14 mouse cellular contexts compared by ENCODE assay signal in the genomic region with DNA sequence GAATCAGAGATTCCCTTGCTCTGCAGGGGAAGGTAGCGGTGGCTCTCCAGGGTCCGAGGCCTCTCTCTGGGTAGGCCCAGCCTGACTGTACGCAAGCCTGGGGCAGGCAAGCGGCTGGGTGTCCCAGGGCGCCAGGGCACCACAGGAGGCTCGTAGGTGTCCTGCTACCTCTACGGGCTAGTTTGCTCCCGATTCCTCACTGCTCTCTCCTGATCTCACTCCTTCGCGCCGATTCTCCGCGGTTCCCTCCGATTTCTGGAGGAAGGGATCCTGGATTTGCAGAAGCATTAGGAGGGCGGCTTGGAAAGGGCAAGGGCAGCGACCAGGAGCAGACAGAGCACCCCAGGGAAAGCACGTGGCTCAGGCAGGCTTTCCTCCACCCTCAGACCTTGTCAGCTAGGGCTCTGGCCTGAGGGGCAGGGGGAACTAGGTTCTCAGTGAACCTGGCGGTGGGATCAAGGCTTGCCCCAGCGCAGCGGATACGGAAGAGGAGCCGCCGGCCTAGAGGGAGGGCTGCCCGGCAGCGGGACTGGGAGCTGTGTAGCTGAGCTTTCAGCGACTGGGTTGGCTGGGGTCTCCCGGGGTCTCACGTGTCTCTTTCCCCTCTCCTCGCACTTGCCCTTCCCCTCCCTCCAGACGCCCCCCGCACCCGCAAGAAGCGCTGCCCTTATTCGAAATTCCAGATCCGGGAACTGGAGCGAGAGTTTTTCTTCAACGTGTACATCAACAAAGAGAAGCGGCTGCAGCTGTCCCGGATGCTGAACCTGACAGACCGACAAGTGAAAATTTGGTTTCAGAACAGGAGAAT. TPM values are rescaled to one million over a fixed set of nuclear protein-coding genes. Genes with fewer than 3 reads are reported as not detected.
DNase-seq lines count a peak whose midpoint lies in the region; ATAC-seq and TF ChIP-seq lines count a peak whose summit lies in the region.
"Had no signal": no experiment of that assay in that cellular context is flagged by ENCODE, and none has a peak within 500 bp of the region (broad histone marks: within the 10 kb centered on the region; RNA-seq: fewer than 3 reads in every experiment).

No protein-coding gene starts in this region.

- H3K4me2 ChIP-seq in hindbrain, embryonic 14.5 days (replicated peaks): no peak overlapping the region
- peak overlapping the region; percentile 61 for H3K4me2 ChIP-seq in CH12.LX (ENCODE audit: insufficient read depth, low read depth, poor library complexity, severe bottlenecking)
- peak overlapping the region; percentile 43 for H3K4me2 ChIP-seq in limb, embryonic 15.5 days
- H3K4me2 ChIP-seq: lung, embryonic 14.5 days; midbrain, embryonic 13.5 days had no signal

- H3K79me2 ChIP-seq in CH12.LX (replicated peaks; ENCODE audit: control insufficient read depth, extremely low read depth, insufficient read depth, poor library complexity, severe bottlenecking): no peaks in the 10 kb centered on the region

- no peak for TF ChIP-seq POLR2A in CH12.LX (IDR thresholded peaks at IDR 0.05; ENCODE audit: low read depth, low read length)

- H3K9ac ChIP-seq in hindbrain, embryonic 14.5 days: no peak overlapping the region
- no peak overlapping the region for H3K9ac ChIP-seq in CH12.LX (ENCODE audit: insufficient read depth, low read depth)
- 0 out of 2 replicates have a peak overlapping the region, but pooled peaks have one; percentile 11 for H3K9ac ChIP-seq in limb, embryonic 15.5 days
- H3K9ac ChIP-seq: lung, embryonic 14.5 days; midbrain, embryonic 13.5 days had no signal

- no peak for TF ChIP-seq CTCF in CH12.LX (conservative IDR thresholded peaks at IDR 0.05 in 1 of 2, IDR thresholded peaks at IDR 0.05 in 1 of 2; ENCODE audit: low read depth in 2 of 2, low read length in 2 of 2)

- no peak for ATAC-seq in hindbrain, embryonic 14.5 days (ENCODE audit: low FRiP score)
- no peak for ATAC-seq in limb, embryonic 15.5 days (ENCODE audit: insufficient number of reproducible peaks, low FRiP score, low TSS enrichment, low read depth)
- ATAC-seq: midbrain, embryonic 13.5 days had no signal

- H3K27ac ChIP-seq in hindbrain, embryonic 10.5 days: no peak overlapping the region
- H3K27ac ChIP-seq in hindbrain, embryonic 14.5 days: no peak overlapping the region
- no peak overlapping the region for H3K27ac ChIP-seq in CH12.LX (ENCODE audit: insufficient read depth, low read depth)
- peak overlapping the region; percentile 22 for H3K27ac ChIP-seq in limb, embryonic 15.5 days
- H3K27ac ChIP-seq: midbrain, embryonic 13.5 days had no signal

- TF ChIP-seq RAD21 in CH12.LX (IDR thresholded peaks at IDR 0.05; ENCODE audit: low read depth, low read length): no peak

- dilution Hi-C loops in CH12.LX (cut with MboI; ENCODE audit: extremely low pct_ligation_motif_present, extremely low pct_unique_long_range_greater_than_20kb, low sequenced_read_pairs): no loop called here

- H3K27me3 ChIP-seq in hindbrain, embryonic 10.5 days (ENCODE audit: insufficient read depth, poor library complexity, severe bottlenecking): peaks cover 100% of the 10 kb centered on the region
- peaks cover 100% of the 10 kb centered on the region for H3K27me3 ChIP-seq in hindbrain, embryonic 14.5 days (ENCODE audit: control insufficient read depth, insufficient read depth, low read length)
- H3K27me3 ChIP-seq in CH12.LX (replicated peaks): peaks cover 96% of the 10 kb centered on the region
- peaks cover 85% of the 10 kb centered on the region for H3K27me3 ChIP-seq in limb, embryonic 15.5 days

- no peak overlapping the region for H3K4me3 ChIP-seq in hindbrain, embryonic 10.5 days
- no peak overlapping the region for H3K4me3 ChIP-seq in hindbrain, embryonic 14.5 days (replicated peaks; ENCODE audit: low read length)
- H3K4me3 ChIP-seq in CH12.LX (replicated peaks in 1 of 3; ENCODE audit: low read depth in 2 of 3, low read length in 2 of 3, poor library complexity in 1 of 3): no peak overlapping the region
- H3K4me3 ChIP-seq in limb, embryonic 15.5 days: peak overlapping the region; percentile 45
- H3K4me3 ChIP-seq: midbrain, embryonic 13.5 days had no signal

- H3K9me3 ChIP-seq in hindbrain, embryonic 10.5 days: no peaks in the 10 kb centered on the region
- no peaks in the 10 kb centered on the region for H3K9me3 ChIP-seq in hindbrain, embryonic 14.5 days (ENCODE audit: control insufficient read depth, low read length)
- H3K9me3 ChIP-seq in CH12.LX (replicated peaks; ENCODE audit: low read length): peaks cover 6% of the 10 kb centered on the region
- H3K9me3 ChIP-seq in limb, embryonic 15.5 days: no peaks in the 10 kb centered on the region
- H3K9me3 ChIP-seq: midbrain, embryonic 13.5 days had no signal

- TF ChIP-seq EP300 in CH12.LX (IDR thresholded peaks at IDR 0.05; ENCODE audit: low read length): no peak

- H3K36me3 ChIP-seq in hindbrain, embryonic 10.5 days: no peaks in the 10 kb centered on the region
- no peaks in the 10 kb centered on the region for H3K36me3 ChIP-seq in hindbrain, embryonic 14.5 days (replicated peaks; ENCODE audit: control insufficient read depth, insufficient read depth)
- no peaks in the 10 kb centered on the region for H3K36me3 ChIP-seq in CH12.LX (replicated peaks in 1 of 2; ENCODE audit: control insufficient read depth in 1 of 2, insufficient read depth in 1 of 2, low read length in 1 of 2)
- H3K36me3 ChIP-seq in limb, embryonic 15.5 days: no peaks in the 10 kb centered on the region
- H3K36me3 ChIP-seq: midbrain, embryonic 13.5 days had no signal

- DNase-seq in hindbrain, embryonic 10.5 days (ENCODE audit: low spot score): peak; percentile 75
- DNase-seq in hindbrain, embryonic 14.5 days (ENCODE audit: low spot score): no peak
- no peak for DNase-seq in CH12.LX (ENCODE audit: extremely low read depth)
- peak; percentile 80 for DNase-seq in ZHBTc4 (ENCODE audit: low read depth, low spot score)
- DNase-seq in embryo, embryonic 10.5 days (ENCODE audit: low spot score): no peak
- no peak for DNase-seq in cerebellum, postnatal 4 days (ENCODE audit: low spot score in 2 of 2)
- no peak for DNase-seq in thymus, postnatal 0 days (ENCODE audit: low spot score)
- DNase-seq: heart, postnatal 36 days; lung, embryonic 14.5 days; thymus, postnatal 4 days had no signal

- WGBS in hindbrain, embryonic 10.5 days: under 1% methylated on average over 40 of the region's 40 CpGs
- under 1% methylated on average over 40 of the region's 40 CpGs for WGBS in hindbrain, embryonic 14.5 days
- WGBS in limb, embryonic 15.5 days: 2% methylated on average over 40 of the region's 40 CpGs

- H3K4me1 ChIP-seq in hindbrain, embryonic 10.5 days (replicated peaks): no peaks in the 10 kb centered on the region; the same call in 1 of the 2 replicates
- H3K4me1 ChIP-seq in hindbrain, embryonic 14.5 days (replicated peaks; ENCODE audit: control insufficient read depth, insufficient read depth, low read length): no peaks in the 10 kb centered on the region
- peaks cover 0 to 12% of the 10 kb centered on the region in 2 experiments; a peak in 3 of 4 replicates for H3K4me1 ChIP-seq in CH12.LX (ENCODE audit: control insufficient read depth in 1 of 2, insufficient read depth in 2 of 2)
- H3K4me1 ChIP-seq in limb, embryonic 15.5 days: peaks cover 28% of the 10 kb centered on the region
- H3K4me1 ChIP-seq: midbrain, embryonic 13.5 days had no signal

- in situ Hi-C loops in CH12.LX (cut with MboI; ENCODE audit: low pct_ligation_motif_present, low pct_unique_long_range_greater_than_20kb, low sequenced_read_pairs): no loop called here

RNA-seq across cellular contexts. Expression of a gene that starts 1.8 kb away (rescaled TPM):
- polyA plus RNA-seq in hindbrain, embryonic 10.5 days (2016; fragmentation: Nextera tagmentation; extraction: Ambion mirVana): not detected in 2 replicates
- not detected in 2 replicates for polyA plus RNA-seq in hindbrain, embryonic 14.5 days (2014; fragmentation: Nextera tagmentation; extraction: Ambion mirVana)
- total RNA-seq in CH12.LX (2012; rRNA removed) (not detected in 2 replicates), CH12.LX (2014; rRNA removed) (not detected in 2 replicates)
- polyA plus RNA-seq in CH12.LX (2012; ENCODE audit: insufficient read length, low read depth): not detected in 2 replicates
- 1.5 and 1.7 TPM in 2 replicates for polyA plus RNA-seq in limb, embryonic 15.5 days (2015; fragmentation: Nextera tagmentation; extraction: Ambion mirVana)
- 0.09 TPM in 1 of 2 replicates, not detected in the other for polyA plus RNA-seq in thymus, postnatal 0 days (2015; fragmentation: Nextera tagmentation; extraction: Ambion mirVana)
- total RNA-seq: heart, postnatal 36 days; left cerebral cortex, postnatal 10 days; MEL had no signal
- polyA plus RNA-seq: lung, embryonic 14.5 days; midbrain, embryonic 13.5 days had no signal

RNA-seq across cellular contexts. Expression of a gene that starts 10.6 kb away (rescaled TPM):
- polyA plus RNA-seq in hindbrain, embryonic 10.5 days (2016; fragmentation: Nextera tagmentation; extraction: Ambion mirVana): not detected in 2 replicates
- polyA plus RNA-seq in hindbrain, embryonic 14.5 days (2014; fragmentation: Nextera tagmentation; extraction: Ambion mirVana): not detected in 2 replicates
- total RNA-seq in CH12.LX (2012; rRNA removed) (not detected in 2 replicates), CH12.LX (2014; rRNA removed) (not detected in 2 replicates)
- polyA plus RNA-seq in CH12.LX (2012; ENCODE audit: insufficient read length, low read depth): 0.11 and 0.12 TPM in 2 replicates
- 5.6 and 6.0 TPM in 2 replicates for polyA plus RNA-seq in limb, embryonic 15.5 days (2015; fragmentation: Nextera tagmentation; extraction: Ambion mirVana)
- not detected in 2 replicates for polyA plus RNA-seq in thymus, postnatal 0 days (2015; fragmentation: Nextera tagmentation; extraction: Ambion mirVana)
- total RNA-seq: heart, postnatal 36 days; left cerebral cortex, postnatal 10 days had no signal
- polyA plus RNA-seq: lung, embryonic 14.5 days; midbrain, embryonic 13.5 days had no signal

RNA-seq across cellular contexts. Expression of a gene that starts 11.2 kb away (rescaled TPM):
- 0.37 and 10.8 TPM in 2 replicates for polyA plus RNA-seq in hindbrain, embryonic 10.5 days (2016; fragmentation: Nextera tagmentation; extraction: Ambion mirVana)
- 25.0 and 32.2 TPM in 2 replicates for polyA plus RNA-seq in hindbrain, embryonic 14.5 days (2014; fragmentation: Nextera tagmentation; extraction: Ambion mirVana)
- total RNA-seq in CH12.LX (2012; rRNA removed): not detected in 2 replicates
- total RNA-seq in CH12.LX (2014; rRNA removed): 0.15 TPM in 1 of 2 replicates, not detected in the other
- 0.16 and 0.22 TPM in 2 replicates for polyA plus RNA-seq in CH12.LX (2012; ENCODE audit: insufficient read length, low read depth)
- 2.3 TPM in 2 replicates for polyA plus RNA-seq in limb, embryonic 15.5 days (2015; fragmentation: Nextera tagmentation; extraction: Ambion mirVana)
- polyA plus RNA-seq in thymus, postnatal 0 days (2015; fragmentation: Nextera tagmentation; extraction: Ambion mirVana): 0.16 TPM in 1 of 2 replicates, not detected in the other
- total RNA-seq: heart, postnatal 36 days; left cerebral cortex, postnatal 10 days had no signal

RNA-seq across cellular contexts. Expression of a gene that starts 19.5 kb away (rescaled TPM):
- not detected in 2 replicates for polyA plus RNA-seq in hindbrain, embryonic 10.5 days (2016; fragmentation: Nextera tagmentation; extraction: Ambion mirVana)
- polyA plus RNA-seq in hindbrain, embryonic 14.5 days (2014; fragmentation: Nextera tagmentation; extraction: Ambion mirVana): not detected in 2 replicates
- not detected in 2 replicates for total RNA-seq in CH12.LX (2012; rRNA removed)
- total RNA-seq in CH12.LX (2014; rRNA removed): not detected in 2 replicates
- not detected in 2 replicates for polyA plus RNA-seq in CH12.LX (2012; ENCODE audit: insufficient read length, low read depth)
- 3.9 TPM in 2 replicates for polyA plus RNA-seq in limb, embryonic 15.5 days (2015; fragmentation: Nextera tagmentation; extraction: Ambion mirVana)
- not detected in 2 replicates for polyA plus RNA-seq in thymus, postnatal 0 days (2015; fragmentation: Nextera tagmentation; extraction: Ambion mirVana)
- total RNA-seq: heart, postnatal 36 days; left cerebral cortex, postnatal 10 days; MEL had no signal
- polyA plus RNA-seq: lung, embryonic 14.5 days; midbrain, embryonic 13.5 days had no signal

RNA-seq across cellular contexts. Expression of a gene that starts 20.2 kb away (rescaled TPM):
- polyA plus RNA-seq in hindbrain, embryonic 10.5 days (2016; fragmentation: Nextera tagmentation; extraction: Ambion mirVana): not detected in 2 replicates
- polyA plus RNA-seq in hindbrain, embryonic 14.5 days (2014; fragmentation: Nextera tagmentation; extraction: Ambion mirVana): 0.25 and 0.75 TPM in 2 replicates
- total RNA-seq in CH12.LX (2012; rRNA removed): not detected in 2 replicates
- 0.12 TPM in 1 of 2 replicates, not detected in the other for total RNA-seq in CH12.LX (2014; rRNA removed)
- polyA plus RNA-seq in CH12.LX (2012; ENCODE audit: insufficient read length, low read depth): 0.20 and 0.26 TPM in 2 replicates
- polyA plus RNA-seq in limb, embryonic 15.5 days (2015; fragmentation: Nextera tagmentation; extraction: Ambion mirVana): 0.93 and 1.3 TPM in 2 replicates
- polyA plus RNA-seq in thymus, postnatal 0 days (2015; fragmentation: Nextera tagmentation; extraction: Ambion mirVana): not detected in 2 replicates
- total RNA-seq: heart, postnatal 36 days; left cerebral cortex, postnatal 10 days had no signal
- polyA plus RNA-seq: lung, embryonic 14.5 days; midbrain, embryonic 13.5 days had no signal

Comparison
In these comparisons a context has a peak if more than half of its experiments do, and no peak if none do; other contexts are left out.
1. DNase-seq: peak in hindbrain, embryonic 10.5 days (single experiment) and ZHBTc4 (single experiment); none in hindbrain, embryonic 14.5 days (single experiment), CH12.LX (single experiment), embryo, embryonic 10.5 days (single experiment), cerebellum, postnatal 4 days (0 of 2) and thymus, postnatal 0 days (single experiment).